Mouse (Mus musculus) mature B cell (primary cell): ENCODE results near the gene Fam160a1.

Source experiments
- in situ Hi-C: fragments of 300-500 bp; cut with MboI; formaldehyde crosslinking; loops from 2 replicates; pipeline ENCODE4 v1.14.3; 2019

The Fam160a1 gene

DNA sequence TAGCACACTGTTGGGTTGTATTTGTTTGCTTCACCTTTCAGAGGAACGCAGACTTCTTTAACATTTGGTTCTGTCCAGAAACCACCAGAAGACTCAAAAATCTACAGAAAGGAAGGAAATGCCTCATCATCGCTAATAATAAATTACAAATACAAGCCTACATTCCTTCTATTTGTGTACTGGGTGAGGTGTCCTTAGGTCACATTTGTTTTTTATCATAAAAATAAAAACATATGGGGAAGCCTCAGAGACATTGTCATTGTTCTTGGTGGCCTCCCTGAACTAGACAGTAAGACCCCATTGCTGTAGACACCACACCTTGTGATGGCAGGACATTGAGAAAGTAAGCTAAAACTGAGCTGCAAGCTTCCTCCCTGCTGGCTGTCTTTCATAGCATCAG is at the start of gene Fam160a1:
Gene Fam160a1 (minus strand): TSS at position 101 of the 400 bp plus-strand sequence.
- in situ Hi-C loops = no loop called here

DNA sequence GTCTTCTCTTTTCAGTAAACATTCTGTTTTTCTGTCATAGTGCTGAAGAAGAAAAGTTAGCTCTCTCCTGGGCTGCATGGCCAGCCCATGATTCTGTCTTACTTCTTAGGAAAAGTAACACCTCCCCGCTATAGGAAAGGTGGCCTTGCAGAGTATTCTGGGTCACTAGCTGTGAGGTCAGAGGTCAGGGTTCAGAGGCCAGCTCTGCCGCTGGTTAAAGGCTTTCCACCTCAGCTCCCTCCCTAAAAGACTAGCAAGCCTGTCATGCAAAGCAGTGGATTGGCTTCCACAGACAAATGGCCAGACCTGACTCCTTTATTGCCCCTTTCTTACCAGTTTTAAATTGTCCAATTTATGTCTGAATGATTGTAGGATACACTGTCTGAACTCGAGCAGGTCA is 46.9 kb upstream of the Fam160a1 start:
- in situ Hi-C loops = no loop called here

DNA sequence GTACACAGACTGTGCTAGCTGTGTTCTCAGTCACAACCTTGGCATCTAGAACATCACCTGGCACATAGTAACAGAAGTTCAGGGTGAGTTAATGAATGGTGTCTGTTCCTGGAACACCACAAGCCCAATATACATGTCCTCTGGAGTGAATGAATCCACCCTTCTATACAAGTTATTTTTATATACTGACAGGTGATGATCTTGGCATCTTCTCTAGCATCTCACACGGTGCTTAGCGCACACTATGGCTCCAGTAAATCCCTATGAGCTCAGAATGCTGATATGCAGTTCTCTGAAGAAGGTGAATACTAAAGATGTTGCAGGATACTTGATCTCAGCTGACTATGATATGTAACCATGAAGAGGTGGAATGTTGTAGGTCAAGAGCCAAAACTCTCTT is 45.8 kb upstream of the Fam160a1 start:
- in situ Hi-C loops = no loop called here

DNA sequence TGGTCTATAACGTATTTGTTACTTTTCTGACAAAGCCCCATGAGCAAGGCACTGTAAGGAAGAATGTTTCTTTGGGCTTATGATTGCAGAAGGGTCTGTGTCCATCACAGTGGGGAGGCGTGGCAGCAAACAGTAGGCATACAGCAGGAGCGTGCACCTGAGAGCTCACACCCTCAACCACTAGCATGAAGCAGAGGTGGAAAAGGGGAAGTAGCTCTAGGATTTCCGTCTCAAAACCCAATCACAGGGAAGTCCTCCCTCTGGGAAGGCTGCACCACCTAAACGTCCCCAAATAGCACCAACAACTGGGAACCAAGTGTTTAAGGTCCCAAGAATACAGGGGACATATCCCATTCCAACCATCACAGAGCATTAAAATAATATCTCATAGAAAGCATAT is 43.9 kb upstream of the Fam160a1 start:
- in situ Hi-C loops = no loop called here

DNA sequence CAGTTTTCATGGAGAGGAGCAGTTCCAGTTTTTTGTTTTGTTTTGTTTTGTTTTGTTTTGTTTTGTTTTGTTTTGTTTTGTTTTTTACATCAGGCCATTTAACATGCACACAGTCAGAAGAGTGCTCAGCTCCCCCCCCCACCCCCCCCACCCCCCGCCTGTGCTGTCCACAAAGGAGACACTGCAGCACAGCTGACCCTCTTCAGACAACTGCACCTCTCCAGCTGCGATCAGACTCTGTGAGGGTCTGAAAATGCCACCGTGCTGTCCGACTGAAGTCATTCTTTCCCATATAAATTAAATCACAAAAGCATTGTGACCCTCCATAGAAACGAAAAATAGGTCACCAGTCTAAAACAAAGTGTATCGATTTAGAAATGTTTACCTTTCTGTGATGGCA is 42.2 kb upstream of the Fam160a1 start:
- in situ Hi-C loops = no loop called here

DNA sequence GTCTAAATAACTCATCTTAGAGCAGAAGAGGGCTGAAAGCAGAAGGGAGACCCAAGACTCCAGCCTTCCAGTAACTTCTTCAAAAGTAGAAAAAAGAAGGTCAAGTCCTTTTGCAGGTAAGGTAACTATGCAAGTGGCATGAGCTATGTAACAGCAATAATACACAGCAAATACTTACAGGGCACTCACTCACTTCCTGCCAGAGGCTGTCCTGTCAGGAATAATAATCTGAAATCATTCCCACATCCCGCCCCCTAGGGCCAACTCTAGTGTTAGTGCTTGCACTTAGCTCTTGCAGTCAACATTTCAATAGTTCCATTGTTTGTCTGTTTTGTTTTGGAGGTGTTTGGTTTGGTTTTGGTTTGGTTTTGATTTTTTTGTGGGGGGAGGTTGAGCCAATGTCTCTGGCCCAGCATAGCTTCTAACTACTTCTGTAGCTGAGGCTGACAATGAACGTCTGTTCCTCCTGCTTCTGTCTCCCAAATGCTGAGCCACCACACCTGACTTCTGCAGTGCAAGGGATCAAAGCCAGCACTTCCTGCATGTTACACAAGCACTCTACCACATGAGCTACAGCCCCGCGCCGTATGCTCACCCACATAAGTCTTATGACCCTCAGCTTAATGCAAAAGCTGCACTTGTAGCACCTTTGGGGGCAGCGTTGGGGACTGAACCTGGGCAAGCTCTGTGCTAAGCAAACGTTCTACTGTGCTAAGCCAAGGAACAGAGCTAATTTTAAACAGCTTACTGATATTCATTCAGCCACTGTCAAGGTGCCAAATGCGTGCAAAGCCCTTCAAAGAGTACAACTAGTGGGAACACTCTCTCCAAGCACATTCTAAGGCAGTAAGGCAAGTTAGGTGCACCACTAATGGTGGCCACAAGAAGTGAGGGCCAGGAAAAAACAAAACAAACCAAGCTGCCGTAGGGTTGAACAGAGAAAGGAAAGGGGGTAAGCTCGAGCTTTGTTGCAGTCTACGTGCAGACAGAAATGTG is 41.3 kb upstream of the Fam160a1 start:
- in situ Hi-C loops = no loop called here

DNA sequence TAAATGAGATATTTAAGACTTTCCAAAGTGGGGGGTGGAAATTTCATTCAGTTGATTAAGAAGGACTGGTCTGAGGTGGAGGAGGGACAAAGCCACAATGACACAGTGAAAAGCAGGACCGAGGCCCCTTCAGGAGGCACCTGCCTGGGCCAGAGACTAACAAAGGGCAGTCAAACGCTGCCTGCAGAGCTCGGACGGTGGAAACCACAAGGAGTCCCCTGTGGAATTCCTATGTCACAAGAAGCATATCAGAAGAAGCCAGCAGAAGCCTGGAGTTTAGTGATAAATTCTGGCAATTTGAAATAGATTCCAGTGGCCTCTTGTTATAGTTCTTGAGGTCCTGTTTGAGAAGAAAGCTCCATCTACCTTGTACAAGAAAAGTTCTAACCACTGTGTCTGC is 40.0 kb upstream of the Fam160a1 start:
- in situ Hi-C loops = no loop called here

DNA sequence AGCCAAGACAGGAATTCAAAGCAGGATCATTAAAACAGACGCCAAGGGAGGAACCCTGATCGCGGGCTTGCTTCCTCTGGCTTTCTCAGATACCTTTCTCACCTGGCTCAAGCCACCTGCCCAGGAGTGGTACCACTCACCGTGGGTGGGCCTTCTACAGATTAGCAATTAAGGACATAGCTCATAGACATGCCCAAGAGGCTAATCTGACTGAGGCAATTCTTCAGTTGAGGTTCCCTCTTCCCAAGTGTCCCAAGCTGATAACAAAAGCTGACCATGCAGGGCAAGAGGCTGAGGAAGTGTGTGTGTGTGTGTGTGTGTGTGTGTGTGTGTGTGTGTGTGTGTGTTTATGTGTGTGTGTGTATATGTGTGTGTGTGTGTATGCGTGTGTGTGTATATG is 38.9 kb upstream of the Fam160a1 start:
- in situ Hi-C loops = no loop called here

DNA sequence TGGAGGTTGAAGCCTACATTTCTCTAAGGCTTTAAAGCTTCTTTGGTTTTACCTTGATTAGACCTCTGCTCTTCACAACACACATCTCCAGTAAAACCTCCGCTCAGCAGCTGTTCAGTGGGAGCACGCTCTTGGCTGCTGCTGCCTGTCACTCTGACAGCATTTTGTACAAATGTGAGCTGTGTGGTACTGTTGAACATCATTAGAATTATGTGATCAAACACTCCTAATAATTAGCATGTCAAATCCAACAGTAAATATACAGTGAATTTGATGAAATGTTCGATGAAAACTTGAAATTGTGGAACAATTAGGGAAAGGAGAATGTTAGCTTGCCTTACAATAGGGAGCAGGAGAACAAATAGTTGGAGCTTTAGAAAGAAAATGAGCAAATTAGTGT is 38.0 kb upstream of the Fam160a1 start:
- in situ Hi-C loops = no loop called here

DNA sequence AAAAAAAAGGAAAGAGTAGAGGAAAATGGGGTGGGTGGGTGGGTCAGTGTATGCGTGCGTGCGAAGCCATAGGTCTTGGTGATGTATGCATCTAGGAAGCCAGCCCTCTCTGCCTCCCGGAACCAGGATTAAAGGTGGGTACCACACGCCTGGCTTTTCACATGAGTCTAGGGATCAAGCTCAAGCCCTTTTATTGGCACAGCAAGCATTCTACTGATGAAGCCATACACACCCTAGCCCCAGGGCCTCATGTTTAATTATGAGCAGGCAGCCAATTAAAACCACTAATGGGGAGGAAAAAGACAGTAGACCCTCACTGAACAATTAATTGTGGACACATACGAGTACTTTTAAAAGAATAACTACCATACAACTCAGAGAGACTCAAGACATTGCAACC is 37.1 kb upstream of the Fam160a1 start:
- in situ Hi-C loops = no loop called here

DNA sequence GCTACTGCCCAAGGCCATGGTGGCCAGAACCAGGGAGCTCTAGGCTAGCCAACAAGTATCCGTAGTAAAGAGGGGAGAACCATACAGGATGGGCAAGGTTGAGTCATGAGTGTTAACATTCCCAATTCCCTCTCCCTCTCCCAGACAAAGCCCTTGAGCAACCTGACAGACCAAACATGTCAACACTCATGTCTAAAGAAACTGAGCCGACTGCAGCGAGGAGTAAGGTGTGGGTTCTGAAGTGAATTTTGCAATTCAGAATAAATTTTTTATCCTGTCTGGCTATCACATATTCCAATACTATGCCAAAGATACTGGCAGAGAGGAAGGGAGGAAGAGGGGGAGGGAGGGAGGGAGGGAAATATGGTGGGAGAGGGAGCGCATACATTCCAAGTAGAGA is 36.6 kb upstream of the Fam160a1 start:
- in situ Hi-C loops = no loop called here

DNA sequence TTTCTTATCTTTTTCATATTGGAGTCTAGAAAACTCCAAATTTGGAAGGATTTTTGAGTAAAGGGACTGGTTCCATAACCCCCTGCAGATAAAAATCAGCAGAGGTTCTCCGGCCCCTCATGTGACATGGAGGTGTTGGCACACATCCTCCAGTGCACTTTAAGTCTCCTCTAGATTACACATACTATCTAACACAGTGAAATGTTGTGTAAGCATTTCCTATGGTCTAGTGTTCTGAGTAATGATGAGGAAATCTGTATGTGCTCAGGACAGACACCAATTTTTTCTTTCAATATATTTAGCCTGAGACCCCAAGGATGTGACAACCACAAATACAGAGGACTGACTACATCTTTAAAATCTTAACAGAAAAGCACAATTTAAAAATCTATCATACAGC is 33.0 kb upstream of the Fam160a1 start:
- in situ Hi-C loops = no loop called here

DNA sequence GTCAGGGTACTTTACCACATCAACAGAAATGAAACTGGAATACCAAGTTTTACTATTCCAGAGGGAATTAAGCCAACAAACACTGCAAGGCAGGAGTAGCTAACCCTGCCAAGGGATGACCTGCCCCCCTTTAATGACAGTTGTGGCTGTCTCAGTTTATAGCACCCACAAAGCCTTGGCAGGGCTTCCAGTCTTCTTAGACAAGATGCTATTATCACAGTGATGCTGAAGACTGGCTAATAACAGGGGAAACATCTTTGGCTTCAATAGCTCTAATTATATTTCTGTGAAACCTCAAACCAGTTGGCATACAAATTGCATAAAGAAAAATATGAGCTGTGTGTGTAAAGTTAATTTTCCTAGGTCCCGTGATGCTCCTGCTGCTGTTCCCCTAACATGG is 29.2 kb upstream of the Fam160a1 start:
- in situ Hi-C loops = no loop called here

DNA sequence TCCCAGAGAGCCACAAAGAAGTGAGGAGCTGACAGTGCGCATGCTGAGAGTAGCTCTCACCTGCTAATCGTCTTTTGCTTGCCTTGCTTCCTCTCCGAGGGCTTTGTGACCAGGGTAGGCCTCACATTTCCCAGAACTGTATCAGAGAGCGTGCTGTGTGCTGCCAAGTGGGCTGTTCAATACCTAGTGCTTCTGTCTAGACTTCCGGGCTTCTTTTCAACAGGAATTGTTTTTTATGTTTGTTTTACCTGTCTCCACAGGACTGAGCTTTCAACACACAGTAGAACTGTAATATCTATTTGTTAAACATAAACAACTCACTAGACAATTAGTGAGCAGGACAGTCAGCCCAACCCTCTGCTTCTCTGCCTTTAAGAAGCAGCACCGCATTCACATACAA is 28.2 kb upstream of the Fam160a1 start:
- in situ Hi-C loops = no loop called here

DNA sequence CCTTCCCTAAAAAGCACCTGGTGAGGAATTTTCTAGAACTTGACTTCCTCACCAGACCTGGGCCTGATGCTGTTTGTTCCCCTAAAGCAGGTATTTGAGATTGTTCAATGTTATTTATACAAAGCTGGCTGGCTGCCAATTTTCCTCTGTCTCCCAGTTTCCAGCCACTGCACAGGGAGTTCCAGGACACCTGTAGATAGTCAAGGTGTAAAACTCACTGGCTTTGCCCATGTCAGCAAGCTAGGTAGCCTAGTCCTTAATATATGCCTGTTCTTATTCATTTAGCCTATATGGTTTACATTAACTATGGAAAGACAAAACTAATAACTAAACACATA is 25.8 kb upstream of the Fam160a1 start:
- in situ Hi-C loops = no loop called here

DNA sequence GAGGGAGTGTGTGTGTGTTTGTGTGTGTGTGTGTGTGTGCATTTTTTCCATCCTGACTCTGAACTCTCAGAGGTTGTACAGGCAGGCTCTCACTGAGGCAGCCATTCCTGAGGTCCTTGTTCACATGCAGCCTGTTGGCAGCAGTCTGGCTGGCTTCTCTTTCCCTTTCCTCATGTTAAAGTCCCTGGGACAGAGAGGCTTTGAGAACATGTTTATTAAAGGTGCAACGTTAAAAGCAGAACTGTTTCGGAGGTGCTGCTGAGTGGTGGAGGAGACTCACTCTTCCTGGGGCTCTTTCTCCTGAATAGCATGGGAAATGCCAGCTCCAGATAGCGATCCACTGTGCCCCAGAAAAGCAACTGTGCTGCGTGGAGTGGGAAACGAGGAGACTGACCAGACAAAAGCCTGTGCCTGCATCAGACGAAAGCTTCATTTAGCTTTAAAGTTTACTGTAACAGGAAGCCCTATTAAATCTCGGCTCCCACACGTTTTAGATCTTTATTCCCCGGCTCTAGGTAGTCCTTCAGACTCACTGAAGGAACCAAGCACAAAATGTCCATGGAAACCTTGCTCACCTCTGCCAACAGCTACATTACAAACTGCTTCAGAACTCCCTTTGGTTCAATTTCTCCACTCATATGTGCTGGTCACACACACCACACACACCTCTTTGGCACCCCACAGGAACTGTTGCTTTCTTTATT is 25.2 kb upstream of the Fam160a1 start:
- in situ Hi-C loops = no loop called here

DNA sequence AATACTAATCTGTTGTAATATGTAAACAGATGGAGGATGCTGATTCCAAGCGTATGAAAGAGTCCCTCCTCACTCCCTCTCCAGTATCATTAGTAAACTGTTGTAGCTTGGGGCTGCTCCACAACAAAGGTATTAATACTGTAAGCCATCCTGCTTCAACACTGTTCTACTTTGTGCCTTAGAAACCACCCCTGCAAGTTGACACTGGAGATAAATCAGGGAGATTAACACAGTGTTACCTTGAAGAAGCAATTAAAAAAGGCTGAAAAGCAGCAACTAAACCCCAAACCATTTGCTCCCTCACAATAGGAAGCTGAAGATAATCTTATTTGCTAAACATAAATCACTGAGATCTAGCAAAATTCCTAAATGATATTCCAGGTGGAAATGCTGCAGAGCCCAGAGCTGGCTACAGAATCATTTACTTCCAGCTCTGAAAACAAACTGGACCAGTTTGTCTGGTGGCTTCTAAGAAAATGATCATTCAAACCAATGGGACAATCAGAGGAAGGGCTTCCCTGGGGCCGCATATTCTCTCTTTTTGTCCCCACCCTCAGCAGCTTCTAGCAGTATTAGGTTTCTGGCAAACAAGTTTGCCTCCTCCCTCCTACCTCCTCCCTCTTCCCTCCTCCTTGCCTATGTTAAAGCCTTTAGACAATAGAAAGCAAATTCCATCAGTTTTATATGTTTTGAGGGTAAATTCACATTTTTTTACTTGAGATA is 24.5 kb upstream of the Fam160a1 start:
- in situ Hi-C loops = no loop called here

DNA sequence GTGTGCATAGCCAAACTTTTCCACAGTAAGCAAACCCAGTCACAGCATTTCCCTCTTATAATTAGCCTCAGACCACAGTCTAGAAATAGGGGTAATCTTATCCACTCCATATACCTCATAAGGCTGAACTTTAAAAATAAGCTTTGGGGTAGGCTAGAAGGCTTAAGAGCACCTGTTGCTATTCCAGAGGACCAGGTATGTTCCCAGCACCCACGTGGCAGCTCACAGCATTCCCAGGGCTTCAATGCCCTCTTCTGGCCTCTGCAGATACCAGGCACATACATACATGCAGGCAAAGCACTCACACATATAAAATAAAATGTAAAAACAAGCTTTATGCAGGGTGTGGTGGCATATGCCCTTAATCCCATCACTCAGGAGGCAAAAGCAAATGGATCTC is 16.5 kb upstream of the Fam160a1 start:
- in situ Hi-C loops = no loop called here

DNA sequence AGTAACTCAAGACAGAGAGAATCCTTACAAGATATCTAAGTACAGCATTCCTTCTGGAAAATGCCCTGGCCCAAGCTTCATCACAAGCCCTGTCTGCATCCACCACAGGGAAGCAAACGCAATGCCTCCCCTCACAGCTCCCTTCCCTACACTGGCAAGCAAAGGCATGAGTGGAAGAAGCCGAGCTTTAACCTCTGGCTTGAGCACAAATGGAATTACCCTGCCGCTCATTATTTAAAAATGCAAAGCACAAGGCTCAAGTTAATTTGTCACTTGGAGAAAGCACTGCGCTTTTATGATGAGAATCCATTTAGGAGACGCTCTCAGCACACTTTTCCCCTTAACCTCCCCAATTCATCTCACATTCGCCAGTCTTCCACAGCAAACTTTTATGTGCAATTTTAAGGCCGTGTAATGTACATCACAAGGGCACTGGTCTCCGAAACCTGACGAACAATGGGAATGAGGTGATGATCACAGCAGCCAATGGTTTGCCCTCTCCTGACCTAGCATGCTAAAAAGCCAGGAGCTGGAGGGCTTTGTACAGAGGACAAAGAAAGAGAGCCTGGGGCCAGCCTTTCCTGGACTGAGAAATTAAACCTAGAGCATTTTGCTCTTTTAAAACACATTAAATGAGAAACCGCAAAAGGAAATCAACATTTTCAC is 15.5 kb upstream of the Fam160a1 start:
- in situ Hi-C loops = no loop called here

DNA sequence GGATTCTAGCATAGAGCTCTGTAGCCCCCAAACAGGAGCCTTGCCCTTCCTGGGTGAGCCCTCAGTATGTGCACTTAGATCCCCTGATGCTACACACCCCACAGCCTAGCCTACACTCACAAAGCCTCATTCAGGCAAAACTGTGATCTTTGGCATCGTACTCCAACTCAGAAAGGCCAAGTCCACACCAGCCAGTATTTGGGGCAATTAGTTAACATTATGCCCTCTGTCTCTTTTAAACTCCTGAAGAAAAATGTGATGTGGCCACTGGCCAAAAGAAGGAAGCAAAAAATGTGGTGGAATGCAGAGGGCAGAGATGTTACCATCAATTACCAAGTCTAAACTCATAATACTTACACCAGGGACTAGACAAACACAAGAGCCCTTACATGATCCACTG is 14.7 kb upstream of the Fam160a1 start:
- in situ Hi-C loops = no loop called here

DNA sequence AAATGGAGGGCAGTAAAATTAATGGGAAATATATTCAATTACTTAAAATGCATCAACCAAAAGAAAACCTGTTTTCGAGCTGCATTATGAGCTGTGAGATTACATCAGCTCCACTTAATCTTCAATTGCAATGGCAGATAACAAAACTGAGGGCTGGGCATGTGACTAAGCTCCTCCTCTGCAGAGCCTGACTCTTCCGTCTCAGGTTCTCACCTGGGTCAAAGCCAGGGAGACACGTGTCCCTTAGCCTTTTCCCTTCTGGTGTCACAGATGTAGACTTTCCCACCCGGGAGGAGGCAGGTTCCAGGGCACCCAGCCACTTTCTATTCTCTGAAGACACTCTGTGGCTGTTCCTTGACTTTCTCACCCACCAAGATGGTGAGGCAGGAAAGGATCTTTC is 12.0 kb upstream of the Fam160a1 start:
- in situ Hi-C loops = no loop called here

DNA sequence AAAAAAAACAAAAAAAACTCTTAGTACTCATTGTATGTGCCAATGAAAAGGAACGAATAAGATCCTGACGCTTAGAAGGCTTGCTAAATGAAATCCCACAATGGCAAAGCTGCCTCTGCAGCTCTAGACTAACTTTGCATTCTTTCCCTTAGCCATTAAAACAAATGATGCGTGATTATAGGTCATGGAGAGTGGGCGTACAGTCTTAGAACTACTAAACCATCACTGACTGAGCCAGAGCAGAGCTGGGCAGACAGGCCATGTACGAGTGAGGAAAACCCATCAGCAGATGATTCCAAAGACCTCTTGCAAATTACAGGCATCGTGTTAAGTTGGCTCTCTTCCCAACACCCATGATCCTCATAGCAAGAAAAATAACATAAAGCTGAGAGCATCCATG is 10.7 kb upstream of the Fam160a1 start:
- in situ Hi-C loops = no loop called here
